1 mouse cellular context compared by ENCODE assay signal in the genomic region with DNA sequence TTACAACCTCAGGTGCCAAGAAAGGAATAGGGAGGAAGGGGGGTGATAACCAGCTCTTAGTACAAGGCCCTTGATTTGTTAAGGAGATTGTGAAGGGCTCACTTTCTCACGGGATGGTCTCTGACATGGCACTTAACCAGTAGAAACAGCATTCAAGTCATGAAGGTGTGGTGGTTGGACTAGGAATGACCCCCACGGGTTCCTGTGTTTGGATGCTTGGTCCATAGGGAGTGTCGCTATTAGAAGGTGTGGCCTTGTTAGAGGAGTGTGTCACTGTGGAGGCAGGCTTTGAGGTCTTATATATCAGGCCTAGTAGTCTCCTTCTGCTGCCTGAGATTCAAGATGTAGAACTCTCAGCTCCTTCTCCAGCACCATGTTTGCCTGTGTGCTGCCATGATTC. TPM values are rescaled to one million over a fixed set of nuclear protein-coding genes. Genes with fewer than 3 reads are reported as not detected.
"Had no signal": no experiment of that assay in that cellular context is flagged by ENCODE, and none has a peak within 500 bp of the region (broad histone marks: within the 10 kb centered on the region; RNA-seq: fewer than 3 reads in every experiment).

No protein-coding gene starts in this region.

RNA-seq across cellular contexts. Expression of gene AU021092, which starts 6.0 kb away (rescaled TPM):
- polyA plus RNA-seq: macrophage had no signal
